Mouse (Mus musculus): ENCODE measurements around the gene Itgam.

DNA sequence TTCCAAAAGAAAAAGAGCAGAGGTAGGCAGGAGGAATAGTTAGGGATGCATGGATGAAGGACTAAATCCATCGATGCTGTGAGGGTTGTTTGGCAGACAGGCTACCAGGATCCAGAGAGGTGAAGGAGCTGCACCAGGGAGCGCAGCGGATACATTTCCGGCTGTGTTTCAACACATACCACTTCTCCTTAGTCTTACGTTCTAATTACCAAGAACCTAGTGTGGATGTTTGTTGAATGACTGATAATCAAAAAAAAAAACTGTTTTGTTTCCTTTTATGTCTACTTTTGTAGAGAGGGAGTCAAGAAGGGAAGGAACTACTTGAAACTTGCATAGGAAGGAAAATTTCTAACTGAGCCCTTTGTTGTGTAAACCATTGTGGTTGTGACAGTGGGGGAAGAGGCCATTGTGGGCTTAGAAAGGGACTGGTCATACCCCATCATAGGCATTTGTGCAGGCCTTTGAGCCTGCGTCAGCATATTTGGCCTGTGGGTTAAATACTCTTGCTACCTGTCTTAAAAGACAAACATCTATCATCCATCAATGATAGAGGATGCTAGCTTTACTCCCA is 856 bp downstream of the Itgam start:
- TF ChIP-seq CTCF (IDR thresholded peaks at IDR 0.05; ENCODE audit: low read depth, low read length) (no peak), POLR2A (IDR thresholded peaks at IDR 0.05; ENCODE audit: extremely low read depth, insufficient read depth, low read length) (no peak)
